Mouse (Mus musculus) hindbrain, embryonic 13.5 days (tissue): Measurements from ENCODE around the gene Fcrl1. TPM values are rescaled to one million over a fixed set of nuclear protein-coding genes. Genes with fewer than 3 reads are reported as not detected.

Experiments used
- ATAC-seq: fragments of 200-750 bp; cut with Nextera tagmentation; 2 replicates; pipeline ENCODE4 v1.8.0; 2017; ENCODE audit warnings: moderate TSS enrichment; ENCODE audit not compliant: low FRiP score
- H3K27ac ChIP-seq: fragments of 300-500 bp; sonication (generic); 2 replicates; pipeline ENCODE4 v1.5.1; 2015; ENCODE audit warnings: inconsistent platforms, mild to moderate bottlenecking, moderate library complexity
- H3K27me3 ChIP-seq: fragments of 300-500 bp; sonication (generic); 2 replicates; pipeline ENCODE4 v1.6.1; 2015; ENCODE audit warnings: mild to moderate bottlenecking, inconsistent platforms
- H3K36me3 ChIP-seq: fragments of 300-500 bp; sonication (generic); 2 replicates; pipeline ENCODE4 v1.6.1; 2015; ENCODE audit warnings: mild to moderate bottlenecking, inconsistent platforms
- H3K4me1 ChIP-seq: fragments of 300-500 bp; sonication (generic); replicated peaks from 2 replicates; pipeline ENCODE4 v1.6.1; 2015; ENCODE audit warnings: inconsistent platforms
- H3K4me2 ChIP-seq: fragments of 300-500 bp; sonication (generic); 2 replicates; pipeline ENCODE4 v1.6.1; 2015; ENCODE audit warnings: inconsistent platforms, mild to moderate bottlenecking, moderate library complexity
- H3K4me3 ChIP-seq: fragments of 300-500 bp; sonication (generic); 2 replicates; pipeline ENCODE4 v1.5.1; 2015; ENCODE audit warnings: mild to moderate bottlenecking, inconsistent platforms
- H3K9ac ChIP-seq: fragments of 300-500 bp; sonication (generic); 2 replicates; pipeline ENCODE4 v1.6.1; 2015; ENCODE audit warnings: mild to moderate bottlenecking, inconsistent platforms
- H3K9me3 ChIP-seq: fragments of 300-500 bp; sonication (generic); 2 replicates; pipeline ENCODE4 v1.6.1; 2016; ENCODE audit warnings: inconsistent platforms
- WGBS: fragments of 180-500 bp; shearing (Covaris S2); methylation state at CpG from one replicate; pipeline ENCODE4 v1.1.7; 2015; 5-methylcytosine and 5-hydroxymethylcytosine counted together
- polyA plus RNA-seq: library from polyadenylated mRNA; unstranded; fragments of >200 nt; fragmentation: Nextera tagmentation; extraction: Ambion mirVana; gene quantifications from 2 replicates; pipeline ENCODE4 v1.2.1, GENCODE M21; 2015

Gene Fcrl1
- polyA plus RNA-seq, 1 experiment from 2014 or later: 0.23 TPM

DNA sequence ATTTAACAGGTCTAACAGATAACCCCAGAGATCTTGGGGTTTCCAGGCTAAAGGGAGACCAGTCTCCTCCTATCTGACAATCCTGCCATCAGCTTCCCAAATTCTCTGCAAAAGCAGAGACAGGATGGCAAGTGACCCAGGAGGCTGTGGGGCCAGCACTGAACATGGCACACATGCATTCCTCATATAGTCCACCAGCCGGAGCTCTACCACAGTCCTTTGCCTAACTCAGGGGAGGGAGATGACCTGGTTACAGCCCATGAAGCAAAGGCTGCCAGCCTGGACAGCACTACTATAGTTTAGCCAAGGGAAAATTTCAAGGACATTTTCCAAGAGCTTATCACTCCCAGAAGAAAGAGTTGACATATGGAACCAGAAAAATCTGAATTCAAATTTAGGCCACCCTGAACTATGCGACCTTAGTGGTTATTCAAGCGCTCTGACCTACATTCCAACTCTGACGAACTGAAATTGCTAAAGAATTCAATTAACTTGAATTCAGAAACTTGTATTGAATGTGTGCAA, 46.3 kb downstream of the Fcrl1 start:
- no peak for ATAC-seq
- Histone ChIP-seq H3K27ac (no peak overlapping the region), H3K27me3 (no peaks in the 10 kb centered on the region), H3K4me3 (no peak overlapping the region), H3K4me1 (no peaks in the 10 kb centered on the region), H3K9me3 (no peaks in the 10 kb centered on the region), H3K4me2 (no peak overlapping the region), H3K36me3 (no peaks in the 10 kb centered on the region), H3K9ac (no peak overlapping the region)
- WGBS: 77% methylated on average over 4 of the region's 4 CpGs

DNA sequence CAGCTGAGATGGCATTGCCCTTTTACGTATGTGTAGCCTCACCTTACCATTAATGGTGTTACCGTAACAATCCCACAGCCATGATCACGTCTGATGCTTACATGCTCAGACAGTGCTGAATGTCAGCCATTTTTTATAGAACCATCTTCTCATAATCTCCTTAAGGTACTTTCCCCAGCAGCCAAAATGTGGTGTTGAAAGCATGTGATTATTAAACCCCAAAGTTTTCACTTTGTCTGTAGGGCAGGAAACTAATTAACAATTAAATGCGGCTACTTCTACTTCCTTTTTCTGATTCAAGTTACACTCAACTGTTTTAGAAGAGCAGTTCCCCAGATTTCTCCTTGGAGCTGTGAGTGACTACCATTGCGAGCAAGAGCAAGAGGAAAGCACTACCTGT, 59.3 kb downstream of the Fcrl1 start, which contains the start of gene Fcrl5:
Fcrl5 (plus strand) TSS at position 295 of the 400 bp plus-strand sequence.
- 91% methylated on average over 5 of the region's 5 CpGs for WGBS
- H3K4me1 ChIP-seq: no peaks in the 10 kb centered on the region
- H3K36me3 ChIP-seq: no peaks in the 10 kb centered on the region
- ATAC-seq: no peak
- no peak within 1 kb of the TSS for H3K4me3 ChIP-seq
- H3K4me2 ChIP-seq: no peak within 1 kb of the TSS
- H3K27me3 ChIP-seq: no peaks in the 10 kb centered on the region
- H3K9me3 ChIP-seq: no peaks in the 10 kb centered on the region
- no peak within 1 kb of the TSS for H3K9ac ChIP-seq
- no peak within 1 kb of the TSS for H3K27ac ChIP-seq

DNA sequence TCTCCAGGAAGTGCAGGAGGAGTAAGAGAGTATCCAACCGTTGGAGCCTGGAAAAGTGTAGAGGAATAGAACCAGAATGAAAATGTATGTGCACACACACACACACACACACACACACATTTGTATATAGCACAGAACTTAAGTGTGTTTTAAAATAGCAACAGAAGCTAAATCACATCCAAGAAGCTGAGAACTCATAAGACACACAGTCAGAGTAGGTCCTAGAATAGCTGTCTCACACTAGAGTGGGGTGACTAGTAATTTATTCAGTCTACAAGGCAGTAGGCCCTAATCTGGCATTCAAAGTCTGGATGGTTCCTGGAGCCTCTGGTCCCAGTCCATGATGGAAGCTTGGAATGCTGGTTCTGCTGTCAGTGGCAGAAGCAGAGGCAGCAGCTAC, 64.4 kb downstream of the Fcrl1 start:
- ATAC-seq: no peak
- Histone ChIP-seq H3K4me1 (no peaks in the 10 kb centered on the region), H3K27me3 (no peaks in the 10 kb centered on the region), H3K4me3 (no peak overlapping the region), H3K9me3 (no peaks in the 10 kb centered on the region), H3K4me2 (no peak overlapping the region), H3K36me3 (no peaks in the 10 kb centered on the region), H3K27ac (no peak overlapping the region), H3K9ac (no peak overlapping the region)
- WGBS: 72% methylated on average over 1 of the region's 1 CpGs

DNA sequence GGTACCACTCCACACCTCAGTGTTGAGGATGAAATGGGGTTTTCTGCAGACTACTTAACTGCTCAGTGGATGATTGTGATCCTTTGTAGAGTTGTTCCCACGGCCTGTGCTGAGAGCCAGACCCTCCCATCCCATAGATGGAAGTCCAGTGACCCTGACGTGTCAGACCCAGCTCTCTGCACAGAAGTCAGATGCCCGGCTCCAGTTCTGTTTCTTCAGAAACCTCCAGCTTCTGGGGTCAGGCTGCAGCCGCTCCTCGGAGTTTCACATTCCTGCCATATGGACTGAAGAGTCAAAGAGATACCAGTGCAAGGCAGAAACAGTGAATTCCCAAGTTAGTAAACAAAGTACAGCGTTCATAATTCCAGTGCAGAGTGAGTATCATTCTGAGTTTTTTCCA, 67.8 kb downstream of the Fcrl1 start:
- no peaks in the 10 kb centered on the region for H3K27me3 ChIP-seq
- WGBS: 78% methylated on average over 6 of the region's 6 CpGs

More for the DNA sequence above, 67.8 kb downstream of the Fcrl1 start:
- H3K9me3 ChIP-seq: no peaks in the 10 kb centered on the region
- H3K4me3 ChIP-seq: no peak overlapping the region
- no peaks in the 10 kb centered on the region for H3K36me3 ChIP-seq
- no peaks in the 10 kb centered on the region for H3K4me1 ChIP-seq
- no peak overlapping the region for H3K9ac ChIP-seq
- no peak overlapping the region for H3K4me2 ChIP-seq
- no peak overlapping the region for H3K27ac ChIP-seq
- no peak for ATAC-seq

Other genes with a start within 250 kb of the Fcrl1 start
- gene Kirrel, start 201.6 kb upstream of the Fcrl1 start, polyA plus RNA-seq: 7.7 and 8.9 TPM in 2 replicates
- 11.6 and 13.6 TPM in 2 replicates for gene Fcrls, start 112.6 kb upstream of the Fcrl1 start, polyA plus RNA-seq
- gene Cd5l, start 18.5 kb upstream of the Fcrl1 start, polyA plus RNA-seq: 0.09 TPM in 1 of 2 replicates, not detected in the other
- gene Fcrl5, start 59.4 kb downstream of the Fcrl1 start, polyA plus RNA-seq: not detected in 2 replicates
- gene Etv3, start 149.0 kb downstream of the Fcrl1 start, polyA plus RNA-seq: 10.1 and 10.9 TPM in 2 replicates
- gene Arhgef11, start 241.2 kb downstream of the Fcrl1 start, polyA plus RNA-seq: 22.8 and 24.6 TPM in 2 replicates